8 mouse cellular contexts compared by ENCODE assay signal in genomic region chr12:69370936-69371335, GRCm38 (mm10). TPM values are rescaled to one million over a fixed set of nuclear protein-coding genes. Genes with fewer than 3 reads are reported as not detected.
DNase-seq lines count a peak whose midpoint lies in the region; ATAC-seq and TF ChIP-seq lines count a peak whose summit lies in the region.

No protein-coding gene starts in this region.

- DNase-seq in layer of hippocampus, adult 2 months (ENCODE audit: low spot score in 2 of 2), result no peak
- DNase-seq in layer of hippocampus, adult 18-20 months (ENCODE audit: low spot score in 2 of 2), result no peak
- no peak for DNase-seq in embryonic facial prominence, embryonic 11.5 days (ENCODE audit: low spot score)
- DNase-seq in intestine, embryonic 14.5 days (ENCODE audit: low spot score), result no peak
- no peak for DNase-seq in gastrocnemius, postnatal 14 days
- no peak for DNase-seq in adrenal gland, postnatal 10 days

- peak overlapping the region; percentile 97 for H3K27ac ChIP-seq in layer of hippocampus, adult 2 months
- peak overlapping the region; percentile 93 for H3K27ac ChIP-seq in embryonic facial prominence, embryonic 11.5 days (replicated peaks; ENCODE audit: low read depth, low read length)
- H3K27ac ChIP-seq in intestine, embryonic 14.5 days (ENCODE audit: low read depth), result peak overlapping the region; percentile 83

- peaks cover 34% of the 10 kb centered on the region for H3K79me2 ChIP-seq in myocyte (ENCODE audit: control insufficient read depth, insufficient read depth)

- intact Hi-C loops in gastrocnemius, postnatal 14 days (cut with DNase I; ENCODE audit: low total_unique reads), result no loop called here

- no peak for TF ChIP-seq CTCF in layer of hippocampus, adult 2 months (conservative IDR thresholded peaks at IDR 0.05)

- H3ac ChIP-seq in myocyte (ENCODE audit: control insufficient read depth, insufficient read length), result peak overlapping the region; percentile 93

- no peaks in the 10 kb centered on the region for H3K4me1 ChIP-seq in embryonic facial prominence, embryonic 11.5 days (ENCODE audit: control insufficient read depth, insufficient read depth, low read length)
- peaks cover 23% of the 10 kb centered on the region for H3K4me1 ChIP-seq in intestine, embryonic 14.5 days (replicated peaks; ENCODE audit: control insufficient read depth, insufficient read depth, low read length)

- TF ChIP-seq POLR2A in myocyte (IDR thresholded peaks at IDR 0.05; ENCODE audit: insufficient read length, low read depth), result no peak

- peak overlapping the region; percentile 98 for H3K4me3 ChIP-seq in layer of hippocampus, adult 2 months
- H3K4me3 ChIP-seq in embryonic facial prominence, embryonic 11.5 days (ENCODE audit: low read depth, low read length), result peak overlapping the region; percentile 100
- H3K4me3 ChIP-seq in intestine, embryonic 14.5 days (ENCODE audit: low read depth, low read length), result peak overlapping the region; percentile 99
- peak overlapping the region; percentile 74 for H3K4me3 ChIP-seq in myocyte

- WGBS in embryonic facial prominence, embryonic 11.5 days, result 14% methylated on average over 7 of the region's 7 CpGs
- WGBS in intestine, embryonic 14.5 days, result 12% methylated on average over 7 of the region's 7 CpGs

- H3K9me3 ChIP-seq in embryonic facial prominence, embryonic 11.5 days (replicated peaks; ENCODE audit: control insufficient read depth, low read length), result no peaks in the 10 kb centered on the region
- H3K9me3 ChIP-seq in intestine, embryonic 14.5 days (ENCODE audit: control insufficient read depth, low read length), result no peaks in the 10 kb centered on the region

- H3K9ac ChIP-seq in embryonic facial prominence, embryonic 11.5 days (replicated peaks; ENCODE audit: low read length), result peak overlapping the region; percentile 97
- peak overlapping the region; percentile 96 for H3K9ac ChIP-seq in intestine, embryonic 14.5 days (ENCODE audit: low read length)

- no peaks in the 10 kb centered on the region for H3K36me3 ChIP-seq in embryonic facial prominence, embryonic 11.5 days (replicated peaks; ENCODE audit: control insufficient read depth, insufficient read depth, low read depth, low read length)
- peaks cover 21% of the 10 kb centered on the region for H3K36me3 ChIP-seq in intestine, embryonic 14.5 days (ENCODE audit: control insufficient read depth, insufficient read depth, low read length)
- H3K36me3 ChIP-seq in myocyte (ENCODE audit: control insufficient read depth, insufficient read depth), result peaks cover 11% of the 10 kb centered on the region

- no peak for ATAC-seq in embryonic facial prominence, embryonic 11.5 days (replicated peaks; ENCODE audit: insufficient number of reproducible peaks, low FRiP score, low TSS enrichment, low read depth)
- no peak for ATAC-seq in intestine, embryonic 14.5 days (replicated peaks; ENCODE audit: low FRiP score, low TSS enrichment, low read depth)
- ATAC-seq in granulocyte monocyte progenitor cell, adult 5-6 weeks (replicated peaks; ENCODE audit: poor library complexity, severe bottlenecking), result no peak

- no peaks in the 10 kb centered on the region for H3K27me3 ChIP-seq in embryonic facial prominence, embryonic 11.5 days (ENCODE audit: control insufficient read depth, insufficient read depth, low read length)
- no peaks in the 10 kb centered on the region for H3K27me3 ChIP-seq in intestine, embryonic 14.5 days (replicated peaks; ENCODE audit: control insufficient read depth, insufficient read depth, low read length)
- no peaks in the 10 kb centered on the region for H3K27me3 ChIP-seq in myocyte (ENCODE audit: control insufficient read depth, insufficient read depth, insufficient read length)

- H3K4me2 ChIP-seq in embryonic facial prominence, embryonic 11.5 days (ENCODE audit: low read depth, low read length), result peak overlapping the region; percentile 66
- peak overlapping the region; percentile 94 for H3K4me2 ChIP-seq in intestine, embryonic 14.5 days (ENCODE audit: low read length)
- H3K4me2 ChIP-seq in myocyte (ENCODE audit: low read depth), result peak overlapping the region; percentile 71

TF ChIP-seq in myocyte, 11 proteins besides CTCF, POLR2A, EP300 and RAD21:
- TF ChIP-seq MYOG (IDR thresholded peaks at IDR 0.05; ENCODE audit: control insufficient read depth in 1 of 3, insufficient read depth in 1 of 3, insufficient read length in 2 of 3, low read depth in 2 of 3), result no peak
- TF ChIP-seq TCF3 (IDR thresholded peaks at IDR 0.05; ENCODE audit: insufficient read length, low read depth), result no peak
- no peak for TF ChIP-seq E2F4 (IDR thresholded peaks at IDR 0.05; ENCODE audit: insufficient read depth)
- TF ChIP-seq MYOD1 (IDR thresholded peaks at IDR 0.05; ENCODE audit: control insufficient read depth in 1 of 3, insufficient read length in 2 of 3, low read depth in 2 of 3), result no peak
- no peak for TF ChIP-seq TCF12 (IDR thresholded peaks at IDR 0.05; ENCODE audit: insufficient read depth, poor library complexity, severe bottlenecking)

RNA-seq across cellular contexts. Expression of gene Arf6, which starts 1.0 kb away (rescaled TPM):
- total RNA-seq in layer of hippocampus, adult 2 months (2021), result 10 to 100 TPM; 50.1 to 50.3 TPM
- total RNA-seq in layer of hippocampus, adult 18-20 months (2021), result 10 to 100 TPM; 47.2 to 49.9 TPM
- 53.7 and 56.4 TPM in 2 replicates for polyA plus RNA-seq in embryonic facial prominence, embryonic 11.5 days (2014; fragmentation: Nextera tagmentation; extraction: Ambion mirVana)
- polyA plus RNA-seq in intestine, embryonic 14.5 days (2014; fragmentation: Nextera tagmentation; extraction: Ambion mirVana), result 48.2 and 53.3 TPM in 2 replicates
- polyA plus RNA-seq in myocyte (2012; fragmentation: generic; extraction: Trizol), result 71.4 TPM
- total RNA-seq in gastrocnemius, postnatal 14 days (2021), result 10 to 100 TPM; 29.7 to 36.3 TPM
- 84.7 and 85.7 TPM in 2 replicates for total RNA-seq in granulocyte monocyte progenitor cell, adult 5-6 weeks (2014; fragmentation: Nextera tagmentation)
- total RNA-seq in granulocyte monocyte progenitor cell, adult 5-6 weeks (2017), result 148 and 154 TPM in 2 replicates
- total RNA-seq in adrenal gland, postnatal 10 days (2021), result 100 to 1,000 TPM in 1 of 2 experiments, 10 to 100 TPM in 1; 94.9 to 116 TPM

RNA-seq across cellular contexts. Expression of gene Gm9887, which starts 1.3 kb away (rescaled TPM):
- 1 to 10 TPM in 1 of 2 experiments, under 1 TPM in 1; 0.61 to 1.1 TPM for total RNA-seq in layer of hippocampus, adult 2 months (2021)
- total RNA-seq in layer of hippocampus, adult 18-20 months (2021), result not detected
- polyA plus RNA-seq in embryonic facial prominence, embryonic 11.5 days (2014; fragmentation: Nextera tagmentation; extraction: Ambion mirVana), result 1.0 and 1.9 TPM in 2 replicates
- 1.1 and 1.5 TPM in 2 replicates for polyA plus RNA-seq in intestine, embryonic 14.5 days (2014; fragmentation: Nextera tagmentation; extraction: Ambion mirVana)
- polyA plus RNA-seq in myocyte (2012; fragmentation: generic; extraction: Trizol), result 2.4 TPM
- under 1 TPM in 1 of 2 experiments, not detected in 1; 0.37 TPM for total RNA-seq in gastrocnemius, postnatal 14 days (2021)
- total RNA-seq in granulocyte monocyte progenitor cell, adult 5-6 weeks (2014; fragmentation: Nextera tagmentation), result not detected in 2 replicates
- total RNA-seq in granulocyte monocyte progenitor cell, adult 5-6 weeks (2017), result not detected in 2 replicates
- total RNA-seq in adrenal gland, postnatal 10 days (2021), result under 1 TPM in 1 of 2 experiments, not detected in 1; 0.63 TPM

RNA-seq across cellular contexts. Expression of gene Nemf, which starts 14.0 kb away (rescaled TPM):
- 10 to 100 TPM; 50.0 to 50.2 TPM for total RNA-seq in layer of hippocampus, adult 2 months (2021)
- 10 to 100 TPM; 43.5 to 54.5 TPM for total RNA-seq in layer of hippocampus, adult 18-20 months (2021)
- 77.4 and 89.8 TPM in 2 replicates for polyA plus RNA-seq in embryonic facial prominence, embryonic 11.5 days (2014; fragmentation: Nextera tagmentation; extraction: Ambion mirVana)
- polyA plus RNA-seq in intestine, embryonic 14.5 days (2014; fragmentation: Nextera tagmentation; extraction: Ambion mirVana), result 69.1 and 78.7 TPM in 2 replicates
- polyA plus RNA-seq in myocyte (2012; fragmentation: generic; extraction: Trizol), result 6.8 TPM
- 10 to 100 TPM; 16.8 to 19.1 TPM for total RNA-seq in gastrocnemius, postnatal 14 days (2021)
- 51.7 and 51.9 TPM in 2 replicates for total RNA-seq in granulocyte monocyte progenitor cell, adult 5-6 weeks (2014; fragmentation: Nextera tagmentation)
- total RNA-seq in granulocyte monocyte progenitor cell, adult 5-6 weeks (2017), result 119 and 139 TPM in 2 replicates
- 10 to 100 TPM; 33.9 to 39.0 TPM for total RNA-seq in adrenal gland, postnatal 10 days (2021)
